Mouse (Mus musculus) embryo, embryonic 10.5 days (tissue): ENCODE measurements around the gene Eef1g.
A peak's percentile ranks its signal among the peaks of the same experiment; 100 is the strongest.

Experiments used
- DNase-seq: peaks from one replicate; pipeline ENCODE4 v3.0.0-alpha.2; 2015; ENCODE audit warnings: low spot score

Eef1g gene

GRCm38 (mm10) chr19:8966590-8967372 is at the start of gene Eef1g:
TSS of gene Eef1g (plus strand) at chr19:8967041.
- peak; percentile 99 for DNase-seq

GRCm38 (mm10) chr19:8919000-8919399 is 47.8 kb upstream of the Eef1g start:
- DNase-seq: no peak

DNA sequence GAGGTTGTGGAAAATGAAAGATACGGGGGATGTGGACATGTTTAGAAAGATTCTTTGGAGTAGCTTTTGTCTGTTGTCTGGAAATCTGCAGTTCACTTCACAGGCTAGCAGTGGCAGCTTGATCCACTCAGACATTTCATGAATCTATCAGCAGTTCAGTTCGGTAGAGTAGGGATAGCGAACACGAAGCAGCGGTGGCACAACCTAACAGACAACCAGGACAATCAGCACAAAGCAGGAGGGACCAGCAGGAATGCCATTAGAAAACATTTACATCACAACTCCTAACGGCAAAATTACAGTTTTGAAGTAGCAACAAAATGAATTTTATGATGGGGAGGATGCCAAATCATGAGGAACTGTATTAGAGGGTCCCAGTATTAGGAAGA is 47.2 kb upstream of the Eef1g start:
- no peak for DNase-seq

- DNase-seq: peak; percentile 98
Measured at GRCm38 (mm10) chr19:8920073-8920736, 46.6 kb upstream of the Eef1g start, which contains the start of gene B3gat3. TSS of gene B3gat3 (plus strand) at chr19:8920374.

DNA sequence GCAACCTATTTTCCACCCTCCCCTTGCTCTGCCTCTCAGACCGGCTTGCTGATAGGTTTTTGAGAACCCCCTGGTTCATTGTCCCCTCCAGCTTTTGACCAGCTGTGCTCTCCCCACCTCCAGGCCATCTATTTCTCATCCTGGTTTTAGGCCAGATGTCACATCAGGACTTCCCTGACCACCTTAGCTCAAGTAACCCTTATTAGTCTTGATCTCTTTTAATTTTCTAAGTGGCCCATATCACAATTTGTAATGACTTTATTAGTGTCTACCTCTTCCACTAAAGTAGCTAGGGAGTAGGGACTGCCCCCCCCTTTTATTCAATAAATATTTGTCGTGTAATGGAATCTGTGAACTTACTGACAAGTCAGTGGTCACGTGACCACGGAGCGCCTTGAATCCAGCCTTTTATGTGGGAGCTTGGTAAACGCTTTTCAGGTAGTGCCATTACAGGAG is 46.0 kb upstream of the Eef1g start:
- peak; percentile 82 for DNase-seq

DNA sequence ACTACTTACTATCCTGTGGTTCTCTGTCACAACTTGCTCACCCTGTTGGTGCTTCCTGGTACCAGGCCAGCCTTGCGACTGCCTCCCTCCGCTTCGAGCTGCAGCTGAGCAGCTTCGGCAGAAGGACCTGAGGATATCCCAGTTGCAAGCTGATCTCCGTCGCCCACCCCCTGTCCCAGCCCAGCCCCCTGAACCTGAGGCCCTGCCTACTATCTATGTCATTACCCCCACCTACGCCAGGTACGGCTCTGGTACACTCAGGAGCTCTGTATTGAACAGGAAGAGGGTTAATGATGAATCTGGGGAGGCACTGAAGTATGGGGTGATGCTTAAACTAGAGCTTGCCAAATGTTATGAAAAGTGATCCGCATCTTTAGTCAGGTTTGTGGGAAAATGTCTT is 45.1 kb upstream of the Eef1g start:
- no peak for DNase-seq

- DNase-seq: no peak
Measured at GRCm38 (mm10) chr19:8926766-8927165, 40.1 kb upstream of the Eef1g start.

- no peak for DNase-seq
Measured at GRCm38 (mm10) chr19:8927891-8928525, 38.8 kb upstream of the Eef1g start.

DNA sequence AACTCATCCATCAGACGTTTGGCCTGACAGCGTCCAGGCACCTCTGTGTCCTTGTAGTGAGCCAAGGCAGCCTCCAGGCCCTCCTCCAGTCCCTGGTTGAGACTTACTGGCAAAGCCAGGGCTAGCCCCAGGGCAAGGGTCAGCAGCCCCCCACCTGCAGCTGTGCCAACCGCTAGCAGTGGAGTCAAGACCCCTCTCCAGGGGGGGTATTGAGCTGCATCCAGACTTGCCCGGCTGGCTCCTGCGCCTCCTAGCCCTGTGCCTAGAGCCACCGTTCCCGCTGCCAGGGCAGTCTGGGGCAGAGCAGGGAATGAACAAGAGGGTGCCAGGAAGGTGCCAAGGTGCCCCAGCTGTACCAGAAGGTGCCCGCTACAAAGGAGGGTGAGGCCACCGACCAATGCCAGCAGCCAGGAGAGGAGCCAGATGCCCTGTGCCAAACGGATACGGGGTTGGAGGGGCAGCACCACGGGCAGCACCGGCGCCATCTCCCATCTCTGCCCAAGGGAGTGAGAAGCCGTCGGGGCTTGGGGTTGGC is 38.1 kb upstream of the Eef1g start:
- no peak for DNase-seq

GRCm38 (mm10) chr19:8929224-8930088 is 37.4 kb upstream of the Eef1g start, which contains the start of the genes Rom1 and Eml3:
TSS of gene Rom1 (minus strand) at chr19:8929356.
TSS of gene Eml3 (plus strand) at chr19:8929552.
- peak; percentile 91 for DNase-seq

DNA sequence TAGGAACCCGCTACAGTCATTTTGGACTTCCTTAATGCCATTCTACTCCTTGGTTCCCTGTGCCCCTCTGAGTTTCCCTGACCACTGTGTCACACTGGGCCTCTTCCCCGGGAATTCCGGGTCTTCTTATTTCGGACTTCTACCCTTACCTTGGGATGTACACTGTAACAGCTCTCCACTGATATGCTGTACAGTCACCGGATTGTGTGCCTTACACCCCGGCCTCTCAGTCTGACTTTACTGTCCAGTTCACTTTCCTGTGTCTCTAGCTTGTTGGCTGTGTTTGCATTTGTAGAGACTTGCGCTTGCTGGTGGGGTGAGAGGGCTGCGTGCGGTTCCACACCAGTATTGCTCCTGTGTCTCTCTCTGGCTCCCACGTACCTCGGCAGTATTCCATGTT is 36.7 kb upstream of the Eef1g start:
- DNase-seq: no peak

DNA sequence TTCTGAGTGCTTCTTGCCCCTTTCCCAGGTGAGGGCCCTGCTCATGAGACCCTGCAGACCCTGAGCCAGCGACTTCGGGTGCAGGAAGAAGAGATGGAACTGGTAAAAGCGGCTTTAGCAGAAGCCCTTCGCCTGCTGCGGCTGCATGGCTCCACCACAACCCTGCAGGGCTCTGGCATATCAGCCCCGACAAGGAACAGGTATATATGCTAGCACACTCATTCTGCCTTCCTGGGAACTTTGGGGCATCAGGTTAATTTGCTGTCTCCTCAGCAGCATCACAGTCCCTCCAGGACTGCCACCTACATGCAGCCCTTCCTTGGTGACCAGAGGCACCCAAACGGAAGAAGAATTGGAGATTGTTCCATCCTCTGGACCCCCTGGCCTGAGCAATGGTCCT is 36.1 kb upstream of the Eef1g start:
- DNase-seq: no peak

DNA sequence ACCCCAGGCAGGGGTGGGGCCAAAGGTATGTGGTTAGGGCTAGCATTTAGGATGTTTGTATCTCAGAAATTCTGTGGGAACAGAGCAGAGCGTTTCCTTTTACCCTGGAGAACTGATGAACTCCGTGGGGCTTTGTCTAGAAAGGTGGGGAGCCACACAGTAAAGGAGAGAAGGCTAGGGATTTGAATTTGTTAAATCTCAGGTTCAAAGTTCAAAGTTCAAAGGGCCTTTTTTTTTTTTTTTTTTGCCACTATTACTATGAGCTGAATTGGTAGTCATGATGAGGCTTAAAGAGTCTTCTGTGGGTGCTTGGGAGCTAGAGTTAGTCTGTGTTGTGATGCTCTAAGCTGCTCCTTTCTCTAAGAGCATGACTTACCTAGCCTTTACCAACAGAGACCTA is 30.1 kb upstream of the Eef1g start:
- no peak for DNase-seq

- no peak for DNase-seq
Measured at GRCm38 (mm10) chr19:8940526-8941133, 26.2 kb upstream of the Eef1g start.

GRCm38 (mm10) chr19:8941136-8941514 is 25.7 kb upstream of the Eef1g start:
- peak; percentile 17 for DNase-seq

DNA sequence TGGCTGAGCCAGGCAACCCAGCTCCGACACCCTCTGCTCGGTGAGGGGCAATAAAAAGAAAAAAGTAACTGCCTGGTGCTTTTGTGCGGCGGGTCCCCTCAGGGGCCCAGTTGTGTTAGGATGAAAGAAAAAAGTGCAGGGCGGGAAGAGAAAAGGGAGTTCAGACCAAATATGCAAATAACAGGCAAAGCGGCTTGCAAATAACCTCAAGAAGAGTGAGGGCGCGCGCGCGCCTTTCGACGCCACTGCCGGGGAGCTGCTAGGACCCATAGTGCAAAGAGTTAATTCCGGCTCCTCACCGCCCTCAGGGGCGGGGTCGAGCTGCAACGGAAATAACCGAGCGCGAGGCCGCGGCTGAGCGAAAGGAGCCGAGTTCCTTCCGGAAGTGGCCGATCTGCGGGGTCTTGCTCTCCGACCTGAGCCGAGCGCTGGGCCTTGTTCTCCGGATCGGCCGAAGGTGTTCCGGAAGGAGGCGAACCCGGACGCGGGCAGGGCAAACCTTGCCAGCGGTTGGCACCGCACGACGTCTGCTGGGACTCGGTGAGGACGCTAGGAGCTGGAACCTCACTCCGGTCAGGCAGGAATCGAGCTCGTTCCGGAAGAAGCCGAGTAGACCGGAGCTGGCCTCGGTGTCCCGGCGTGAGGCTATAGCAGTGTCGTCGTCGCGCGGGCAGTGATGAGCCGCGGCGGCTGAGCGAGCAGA is 25.2 kb upstream of the Eef1g start, which contains the start of gene Mta2:
Mta2 (plus strand) TSS at position 361 of the 703 bp plus-strand sequence.
- peak; percentile 98 for DNase-seq

DNA sequence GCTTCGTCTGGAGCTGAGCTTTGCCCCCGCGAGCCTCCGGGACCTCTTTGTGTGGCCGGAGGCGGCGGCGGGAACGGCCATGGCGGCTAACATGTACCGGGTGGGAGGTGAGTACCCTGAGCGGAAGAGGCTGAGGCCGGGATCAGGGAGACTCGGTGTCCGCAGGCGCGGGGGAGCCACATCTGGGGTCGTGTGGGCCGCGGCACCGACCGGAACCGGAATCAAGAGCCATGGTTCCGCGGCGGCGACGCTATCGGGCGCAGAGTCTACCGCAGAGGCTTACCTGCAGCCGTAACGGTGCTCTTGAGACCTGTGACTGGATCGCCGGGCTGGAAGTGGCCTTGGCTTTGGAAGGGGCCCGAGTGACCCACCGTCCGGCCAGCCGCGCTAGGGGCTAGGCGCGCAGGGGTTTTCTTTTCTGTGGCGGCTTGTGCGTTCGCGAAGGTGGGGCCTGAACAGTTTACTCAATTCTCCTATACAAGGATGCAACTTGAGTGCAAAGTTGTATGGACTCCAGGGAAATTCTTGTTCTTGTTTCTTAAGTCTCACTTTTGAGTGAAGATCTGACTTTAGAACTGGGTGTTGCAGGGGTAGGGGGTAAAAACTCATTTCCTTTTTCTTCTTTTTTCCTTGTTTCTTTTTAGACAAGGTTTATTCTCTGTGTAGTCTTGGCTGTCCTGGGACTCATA is 24.4 kb upstream of the Eef1g start:
- DNase-seq: peak; percentile 64

- DNase-seq: no peak
Measured at GRCm38 (mm10) chr19:8943047-8943446, 23.8 kb upstream of the Eef1g start.

DNA sequence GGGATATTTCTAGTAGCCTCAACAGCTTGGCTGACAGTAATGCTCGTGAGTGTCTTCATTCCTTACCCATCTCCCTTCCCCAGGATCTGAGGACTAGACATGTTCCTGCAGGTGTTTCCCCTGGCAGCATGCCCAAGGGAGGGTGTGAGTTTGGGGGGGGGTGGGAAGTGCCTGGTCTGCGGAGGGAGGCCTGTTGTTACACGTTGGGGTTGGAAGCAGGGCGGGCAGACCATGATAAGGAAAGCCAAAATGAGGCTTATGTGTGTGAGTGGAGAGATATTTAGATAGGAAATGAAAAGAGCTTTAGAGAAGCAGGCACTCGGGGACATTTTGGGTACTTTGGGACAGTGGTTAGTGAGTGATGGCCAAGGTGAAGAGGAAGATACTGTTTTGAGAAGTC is 22.8 kb upstream of the Eef1g start:
- DNase-seq: no peak

GRCm38 (mm10) chr19:8944750-8945149 is 22.1 kb upstream of the Eef1g start:
- DNase-seq: peak; percentile 83
